Mouse (Mus musculus): ENCODE measurements around the gene Slfn3. TPM values are rescaled to one million over a fixed set of nuclear protein-coding genes. Genes with fewer than 3 reads are reported as not detected.
"Not testable (repeated sequence)": the region's sequence is repeated elsewhere in the genome, so short reads cannot be mapped to it uniquely, and the experiment has no call there.

Slfn3 gene
- polyA plus RNA-seq, 1 experiment, result 0.95 TPM

DNA sequence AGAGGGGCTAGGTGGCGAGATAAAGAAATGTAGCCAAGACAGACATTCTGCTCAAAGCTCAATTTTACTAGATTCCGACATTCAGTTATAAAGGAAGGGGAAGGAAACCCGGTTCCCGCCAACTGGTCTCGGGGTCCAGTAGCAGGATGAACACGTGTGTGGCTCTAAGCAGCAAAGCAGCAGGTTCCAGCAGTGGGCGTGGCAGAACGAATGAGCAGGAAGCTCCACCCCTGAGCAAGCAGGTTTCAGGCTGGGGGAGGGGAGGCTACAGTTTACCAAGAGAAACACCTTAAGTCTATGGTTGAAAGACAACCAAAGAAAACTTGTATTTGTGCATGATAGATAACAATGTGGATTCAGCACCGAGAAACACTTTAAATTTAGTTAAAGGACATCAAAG, 46.3 kb downstream of the Slfn3 start:
- not testable (repeated sequence) for H3K4me1 ChIP-seq (ENCODE audit: control insufficient read depth, insufficient read depth, insufficient read length, low read length); H3K27ac ChIP-seq (replicated peaks; ENCODE audit: low read depth, low read length); H3K4me3 ChIP-seq (ENCODE audit: insufficient read depth, low read depth, low read length)

DNA sequence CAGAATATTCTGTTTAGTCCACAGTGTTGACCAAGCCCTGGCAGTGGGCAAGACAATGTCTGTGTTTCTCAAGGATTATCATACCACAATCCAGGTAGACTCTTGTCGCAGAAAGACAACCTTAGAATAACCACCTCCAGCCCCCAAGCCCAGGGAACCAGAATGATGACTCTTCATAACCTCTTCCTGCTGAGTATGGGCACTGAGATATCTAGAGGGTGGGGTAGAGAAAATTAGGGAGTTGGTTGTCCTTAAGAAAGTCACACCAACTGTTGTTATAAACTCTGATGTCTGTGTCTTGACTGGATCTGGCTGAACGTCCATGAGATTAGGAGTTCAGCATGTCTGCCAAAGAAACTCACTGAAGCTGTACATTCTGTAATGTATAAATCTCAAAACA, 47.3 kb downstream of the Slfn3 start:
- no peak overlapping the region for H3K4me3 ChIP-seq (ENCODE audit: insufficient read depth, low read depth, low read length)
- no peaks in the 10 kb centered on the region for H3K4me1 ChIP-seq (ENCODE audit: control insufficient read depth, insufficient read depth, insufficient read length, low read length)
- H3K27ac ChIP-seq (replicated peaks; ENCODE audit: low read depth, low read length), result no peak overlapping the region

DNA sequence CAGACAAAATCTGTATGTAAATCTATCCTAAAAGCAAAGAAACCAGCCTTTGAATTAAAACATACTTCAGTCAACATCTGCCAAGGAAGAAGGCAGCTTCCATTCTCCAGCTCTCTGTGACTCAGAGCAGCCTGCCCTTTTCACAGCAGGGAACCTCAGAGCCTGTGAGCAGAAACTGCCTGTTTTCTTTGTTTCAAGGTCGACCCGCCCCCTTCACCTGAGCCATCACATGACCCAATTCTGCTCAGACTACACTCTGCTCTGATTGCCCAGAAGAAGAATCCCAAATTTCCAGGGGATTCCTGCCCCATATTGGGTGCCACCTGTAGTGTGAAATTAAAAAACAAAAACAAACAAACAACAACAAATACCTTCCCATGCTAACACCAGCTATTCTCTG, 48.7 kb downstream of the Slfn3 start:
- Histone ChIP-seq H3K4me1 (ENCODE audit: control insufficient read depth, insufficient read depth, insufficient read length, low read length) (no peaks in the 10 kb centered on the region), H3K4me3 (ENCODE audit: insufficient read depth, low read depth, low read length) (no peak overlapping the region), H3K27ac (replicated peaks; ENCODE audit: low read depth, low read length) (no peak overlapping the region)

DNA sequence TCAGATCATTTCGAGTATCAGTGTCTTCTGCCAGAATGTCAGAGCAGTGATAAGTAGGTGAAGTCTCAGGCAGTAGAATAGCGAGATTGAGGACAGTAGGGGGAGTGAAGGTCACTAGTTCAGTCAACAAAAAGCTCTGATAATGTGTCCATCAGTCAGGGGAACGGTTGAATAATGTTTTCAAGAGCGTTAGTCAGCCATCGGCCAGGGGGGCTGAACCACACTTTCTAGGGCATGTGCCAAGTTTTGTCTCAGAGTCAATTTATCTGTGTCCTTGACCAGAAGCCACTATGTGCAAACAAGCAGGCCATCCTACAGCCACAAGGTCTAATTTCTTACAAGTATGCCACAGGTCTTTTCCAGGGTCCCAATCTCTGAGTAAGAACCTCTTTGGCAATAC, 66.1 kb downstream of the Slfn3 start:
- not testable (repeated sequence) for H3K4me3 ChIP-seq (ENCODE audit: insufficient read depth, low read depth, low read length); H3K27ac ChIP-seq (replicated peaks; ENCODE audit: low read depth, low read length); H3K4me1 ChIP-seq (ENCODE audit: control insufficient read depth, insufficient read depth, insufficient read length, low read length)

DNA sequence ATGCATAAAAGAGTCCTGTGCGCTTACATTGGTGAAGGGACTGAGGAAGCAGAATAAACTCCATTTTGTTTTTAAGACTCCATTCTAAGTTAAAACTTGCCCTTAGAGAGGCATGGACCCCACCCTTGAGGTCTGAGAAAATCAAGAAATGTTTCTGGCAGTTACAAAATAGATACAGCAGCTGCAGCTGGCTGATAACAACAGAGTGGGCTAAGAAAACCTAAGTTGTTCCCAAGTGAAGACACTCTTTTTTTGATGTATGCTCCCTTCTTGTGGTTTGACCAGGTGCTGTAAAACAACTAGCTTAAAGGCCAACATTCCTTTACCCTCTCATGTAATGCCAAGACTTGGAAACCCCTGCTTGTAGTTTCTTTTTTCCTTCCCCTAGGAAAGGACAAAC, 71.5 kb downstream of the Slfn3 start:
- H3K4me3 ChIP-seq (ENCODE audit: insufficient read depth, low read depth, low read length), result no peak overlapping the region

DNA sequence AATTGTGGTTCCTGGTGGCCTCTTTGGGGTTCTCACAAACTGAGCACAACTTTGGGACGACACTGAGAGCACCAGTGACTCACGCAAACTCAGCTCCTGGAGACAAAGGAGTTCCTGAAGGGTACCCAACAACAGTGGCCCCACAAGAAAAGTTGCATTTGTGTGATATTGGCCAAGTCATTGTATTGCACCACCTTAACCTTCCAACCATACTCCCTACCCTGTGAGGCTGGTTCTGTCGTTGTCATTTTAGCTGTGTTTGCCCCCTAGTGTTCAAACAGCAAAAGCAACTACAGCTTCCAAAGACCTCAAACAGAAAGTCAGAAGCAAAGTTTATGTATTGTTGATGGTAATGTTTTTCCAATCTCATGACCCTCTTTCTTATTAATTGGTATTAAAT, 72.0 kb downstream of the Slfn3 start:
- Histone ChIP-seq H3K4me1 (ENCODE audit: control insufficient read depth, insufficient read depth, insufficient read length, low read length) (no peaks in the 10 kb centered on the region), H3K4me3 (ENCODE audit: insufficient read depth, low read depth, low read length) (no peak overlapping the region), H3K27ac (replicated peaks; ENCODE audit: low read depth, low read length) (no peak overlapping the region)

More for the DNA sequence above, 71.5 kb downstream of the Slfn3 start:
- H3K4me1 ChIP-seq (ENCODE audit: control insufficient read depth, insufficient read depth, insufficient read length, low read length), result no peaks in the 10 kb centered on the region
- no peak overlapping the region for H3K27ac ChIP-seq (replicated peaks; ENCODE audit: low read depth, low read length)

Other genes starting within 250 kb of the Slfn3 start
- 28.7 and 30.4 TPM in 2 replicates for gene Slfn5, start 240.0 kb upstream of the Slfn3 start, polyA plus RNA-seq (2012; ENCODE audit: insufficient read depth, insufficient read length, missing spikeins)
- gene Slfn9, start 199.5 kb upstream of the Slfn3 start, polyA plus RNA-seq (2012; ENCODE audit: insufficient read depth, insufficient read length, missing spikeins), result 0.55 and 0.92 TPM in 2 replicates
- 0.79 and 2.6 TPM in 2 replicates for gene Slfn8, start 170.5 kb upstream of the Slfn3 start, polyA plus RNA-seq (2012; ENCODE audit: insufficient read depth, insufficient read length, missing spikeins)
- 3.5 and 3.6 TPM in 2 replicates for gene Slfn2, start 126.2 kb upstream of the Slfn3 start, polyA plus RNA-seq (2012; ENCODE audit: insufficient read depth, insufficient read length, missing spikeins)
- not detected in 2 replicates for gene Slfn1, start 74.5 kb upstream of the Slfn3 start, polyA plus RNA-seq (2012; ENCODE audit: insufficient read depth, insufficient read length, missing spikeins)
- gene Slfn4, start 16.1 kb upstream of the Slfn3 start, polyA plus RNA-seq (2012; ENCODE audit: insufficient read depth, insufficient read length, missing spikeins), result not detected in 2 replicates
- not detected in 2 replicates for gene Slfn14, start 95.4 kb downstream of the Slfn3 start, polyA plus RNA-seq (2012; ENCODE audit: insufficient read depth, insufficient read length, missing spikeins)
- 21.0 and 26.5 TPM in 2 replicates for gene Ap2b1, start 107.7 kb downstream of the Slfn3 start, polyA plus RNA-seq (2012; ENCODE audit: insufficient read depth, insufficient read length, missing spikeins)
- 4.2 and 9.8 TPM in 2 replicates for gene Pex12, start 111.3 kb downstream of the Slfn3 start, polyA plus RNA-seq (2012; ENCODE audit: insufficient read depth, insufficient read length, missing spikeins)
- gene Rasl10b, start 217.8 kb downstream of the Slfn3 start, polyA plus RNA-seq (2012; ENCODE audit: insufficient read depth, insufficient read length, missing spikeins), result not detected in 2 replicates
- gene Gas2l2, start 238.1 kb downstream of the Slfn3 start, polyA plus RNA-seq (2012; ENCODE audit: insufficient read depth, insufficient read length, missing spikeins), result not detected in 2 replicates
- 2.9 TPM in 1 of 2 replicates, not detected in the other for gene 1700020L24Rik, start 246.3 kb downstream of the Slfn3 start, polyA plus RNA-seq (2012; ENCODE audit: insufficient read depth, insufficient read length, missing spikeins)

All from brown adipose tissue, adult 24 weeks (tissue).